Mouse (Mus musculus) neural tube, embryonic 10.5 days (tissue): Measurements from ENCODE around the gene Arf1.
"Not testable (repeated sequence)": the region's sequence is repeated elsewhere in the genome, so short reads cannot be mapped to it uniquely, and the experiment has no call there.

ENCODE experiments used
- DNase-seq: peaks from one replicate; pipeline ENCODE4 v3.0.0-alpha.2; 2017; ENCODE audit warnings: low spot score; ENCODE audit errors: extremely low spot score

The Arf1 gene

GRCm38 (mm10) chr11:59226787-59227603 lies 1.1 kb downstream of the Arf1 start:
- no peak for DNase-seq

GRCm38 (mm10) chr11:59226251-59226650 lies 1.8 kb downstream of the Arf1 start:
- DNase-seq, result no peak

GRCm38 (mm10) chr11:59225167-59225566 lies 2.9 kb downstream of the Arf1 start:
- no peak for DNase-seq

GRCm38 (mm10) chr11:59224470-59224869 lies 3.6 kb downstream of the Arf1 start:
- no peak for DNase-seq

GRCm38 (mm10) chr11:59224025-59224424 lies 4.0 kb downstream of the Arf1 start:
- DNase-seq, result no peak

- no peak for DNase-seq
Observed at GRCm38 (mm10) chr11:59222306-59222705, 5.8 kb downstream of the Arf1 start.

- no peak for DNase-seq
Observed at GRCm38 (mm10) chr11:59221604-59222003, 6.5 kb downstream of the Arf1 start.

- DNase-seq, result no peak
Observed at GRCm38 (mm10) chr11:59219064-59219463, 9.0 kb downstream of the Arf1 start.

GRCm38 (mm10) chr11:59218389-59218998 lies 9.6 kb downstream of the Arf1 start:
- DNase-seq, result no peak

- no peak for DNase-seq
Observed at GRCm38 (mm10) chr11:59216955-59217354, 11.1 kb downstream of the Arf1 start.

- DNase-seq, result no peak
Observed at GRCm38 (mm10) chr11:59212892-59213494, 15.1 kb downstream of the Arf1 start.

GRCm38 (mm10) chr11:59212320-59212719 lies 15.8 kb downstream of the Arf1 start:
- DNase-seq, result not testable (repeated sequence)

- DNase-seq, result not testable (repeated sequence)
Observed at GRCm38 (mm10) chr11:59211561-59211960, 16.5 kb downstream of the Arf1 start.

GRCm38 (mm10) chr11:59210020-59210419 lies 18.1 kb downstream of the Arf1 start:
- no peak for DNase-seq

GRCm38 (mm10) chr11:59209580-59209979 lies 18.5 kb downstream of the Arf1 start:
- no peak for DNase-seq

GRCm38 (mm10) chr11:59209003-59209441 lies 19.0 kb downstream of the Arf1 start:
- peak; percentile 67 for DNase-seq

- peak; percentile 96 for DNase-seq
Observed at GRCm38 (mm10) chr11:59208153-59208831, 19.8 kb downstream of the Arf1 start, which contains the start of gene 2310033P09Rik. TSS of gene 2310033P09Rik (plus strand) at chr11:59208321.

GRCm38 (mm10) chr11:59202081-59202995 lies 25.7 kb downstream of the Arf1 start, which contains the start of gene Mrpl55:
TSS of gene Mrpl55 (plus strand) at chr11:59202486.
- peak; percentile 97 for DNase-seq

GRCm38 (mm10) chr11:59201216-59202002 lies 26.7 kb downstream of the Arf1 start:
- no peak for DNase-seq

- DNase-seq, result no peak
Observed at GRCm38 (mm10) chr11:59196230-59196629, 31.8 kb downstream of the Arf1 start.
